Mouse (Mus musculus) erythroblast, embryonic 14.5 days (primary cell): ENCODE data around the gene Fkbp6.

Source experiments
- GATA1 ChIP-seq: IDR thresholded peaks from 2 replicates; pipeline ENCODE4 v1.6.1; 2012; ENCODE audit warnings: low read length, inconsistent platforms, mixed read lengths
- TAL1 ChIP-seq: IDR thresholded peaks from 3 replicates; pipeline ENCODE4 v1.6.1; 2012; ENCODE audit warnings: low read length, inconsistent platforms, mixed read lengths

- no peak for TF ChIP-seq TAL1
- TF ChIP-seq GATA1, result no peak
Observed at GRCm38 (mm10) chr5:135263866-135264503, 85.9 kb downstream of the Fkbp6 start.
